Mouse (Mus musculus) heart, postnatal 10 days (tissue): ENCODE measurements at regions not wholly inside any gene's neighbourhood (a gene's known extent, or its start where the extent isn't known, plus 50 kb on each side); places are given as distances from the start of the nearest gene placed in this dataset.

Source experiments
- DNase-seq, 2 experiments: peaks; one replicate each; pipeline ENCODE4 v3.0.0; 2021
- intact Hi-C: fragments of 180-260 bp; cut with DNase I; formaldehyde crosslinking; loops from one replicate; pipeline ENCODE4 v1.15.1; 2025

GRCm38 (mm10) chr9:61862071-61862480 lies 52.3 kb downstream of the Rplp1 start:
- DNase-seq, result no peak
- intact Hi-C loops, result no loop called here

- intact Hi-C loops, result no loop called here
- DNase-seq, result peak; percentile 79 to 84
These were observed 54.2 kb downstream of the Rplp1 start for GRCm38 (mm10) chr9:61860147-61860546.

- intact Hi-C loops, result no loop called here
- no peak for DNase-seq
These were observed 54.9 kb downstream of the Rplp1 start for GRCm38 (mm10) chr9:61859438-61859837.

GRCm38 (mm10) chr9:61857817-61858216 lies 56.5 kb downstream of the Rplp1 start:
- intact Hi-C loops, result no loop called here
- DNase-seq, result no peak

GRCm38 (mm10) chr9:61856686-61857085 lies 57.7 kb downstream of the Rplp1 start:
- no peak for DNase-seq
- intact Hi-C loops, result no loop called here

- intact Hi-C loops, result no loop called here
- peak; percentile 42 to 50 for DNase-seq
These were observed 58.7 kb downstream of the Rplp1 start for GRCm38 (mm10) chr9:61855686-61856085.

- DNase-seq, result no peak
- intact Hi-C loops, result no loop called here
These were observed 60.5 kb downstream of the Rplp1 start for GRCm38 (mm10) chr9:61853841-61854240.

- intact Hi-C loops, result no loop called here
- no peak for DNase-seq
These were observed 63.0 kb downstream of the Rplp1 start for GRCm38 (mm10) chr9:61851331-61851730.

GRCm38 (mm10) chr9:61848401-61848800 lies 65.9 kb downstream of the Rplp1 start:
- intact Hi-C loops, result no loop called here
- peak; percentile 27 to 46 for DNase-seq

GRCm38 (mm10) chr9:61847496-61847895 lies 66.8 kb downstream of the Rplp1 start:
- intact Hi-C loops, result no loop called here
- DNase-seq, result no peak

- no peak for DNase-seq
- intact Hi-C loops, result no loop called here
These were observed 69.7 kb downstream of the Rplp1 start for GRCm38 (mm10) chr9:61844645-61845044.

- DNase-seq, result no peak
These were observed 70.2 kb downstream of the Rplp1 start for GRCm38 (mm10) chr9:61844141-61844540.

GRCm38 (mm10) chr9:61843513-61843912 lies 70.8 kb downstream of the Rplp1 start:
- intact Hi-C loops, result no loop called here

More at GRCm38 (mm10) chr9:61844141-61844540, 70.2 kb downstream of the Rplp1 start:
- intact Hi-C loops, result no loop called here

GRCm38 (mm10) chr9:61842384-61842783 lies 72.0 kb downstream of the Rplp1 start:
- no peak for DNase-seq
- intact Hi-C loops, result no loop called here

More at GRCm38 (mm10) chr9:61843513-61843912, 70.8 kb downstream of the Rplp1 start:
- no peak for DNase-seq

GRCm38 (mm10) chr9:61841222-61841621 lies 73.1 kb downstream of the Rplp1 start:
- DNase-seq, result no peak
- intact Hi-C loops, result no loop called here

GRCm38 (mm10) chr9:61840353-61840752 lies 74.0 kb downstream of the Rplp1 start:
- no peak for DNase-seq
- intact Hi-C loops, result no loop called here

- no peak for DNase-seq
- intact Hi-C loops, result loop anchor here (5.0 kb wide), 1 partner anchor 64 kb away; no protein-coding TSS in a partner anchor
These were observed 81.1 kb downstream of the Rplp1 start for GRCm38 (mm10) chr9:61833226-61833625.

- intact Hi-C loops, result loop anchor here (5.0 kb wide), 1 partner anchor 67 kb away; no protein-coding TSS in a partner anchor
These were observed 84.1 kb downstream of the Rplp1 start for GRCm38 (mm10) chr9:61830236-61830635.

GRCm38 (mm10) chr9:61829736-61830135 lies 84.6 kb downstream of the Rplp1 start:
- no peak for DNase-seq
- intact Hi-C loops, result loop anchor here (5.0 kb wide), 1 partner anchor 68 kb away; no protein-coding TSS in a partner anchor

More at GRCm38 (mm10) chr9:61830236-61830635, 84.1 kb downstream of the Rplp1 start:
- peak; percentile 57 to 73 for DNase-seq

- intact Hi-C loops, result no loop called here
- no peak for DNase-seq
These were observed 85.0 kb downstream of the Rplp1 start for GRCm38 (mm10) chr9:61829301-61829700.

- intact Hi-C loops, result no loop called here
- DNase-seq, result no peak
These were observed 86.6 kb downstream of the Rplp1 start for GRCm38 (mm10) chr9:61827721-61828120.

- intact Hi-C loops, result no loop called here
- DNase-seq, result no peak
These were observed 87.3 kb downstream of the Rplp1 start for GRCm38 (mm10) chr9:61827014-61827413.

- intact Hi-C loops, result no loop called here
- no peak for DNase-seq
These were observed 87.9 kb downstream of the Rplp1 start for GRCm38 (mm10) chr9:61826415-61826814.
